ENCODE assay signal across 8 mouse cellular contexts in genomic region chr1:182657760-182658159, GRCm38 (mm10).
DNase-seq lines count a peak whose midpoint lies in the region; ATAC-seq and TF ChIP-seq lines count a peak whose summit lies in the region.

No protein-coding gene starts in this region.

- H3K9me3 ChIP-seq in CH12.LX (replicated peaks; ENCODE audit: low read length) = no peaks in the 10 kb centered on the region

- TF ChIP-seq CTCF in CH12.LX (conservative IDR thresholded peaks at IDR 0.05 in 1 of 2, IDR thresholded peaks at IDR 0.05 in 1 of 2; ENCODE audit: low read depth in 2 of 2, low read length in 2 of 2) = peak; percentile 74

- H3K4me1 ChIP-seq in CH12.LX (ENCODE audit: control insufficient read depth in 1 of 2, insufficient read depth in 2 of 2) = peaks cover 0 to 5% of the 10 kb centered on the region in 2 experiments; a peak in 1 of 4 replicates

- no peak overlapping the region for H3K4me2 ChIP-seq in CH12.LX (ENCODE audit: insufficient read depth, low read depth, poor library complexity, severe bottlenecking)

- no peaks in the 10 kb centered on the region for H3K36me3 ChIP-seq in CH12.LX (replicated peaks in 1 of 2; ENCODE audit: control insufficient read depth in 1 of 2, insufficient read depth in 1 of 2, low read length in 1 of 2)

- dilution Hi-C loops in CH12.LX (cut with MboI; ENCODE audit: extremely low pct_ligation_motif_present, extremely low pct_unique_long_range_greater_than_20kb, low sequenced_read_pairs) = no loop called here

- no peaks in the 10 kb centered on the region for H3K79me2 ChIP-seq in CH12.LX (replicated peaks; ENCODE audit: control insufficient read depth, extremely low read depth, insufficient read depth, poor library complexity, severe bottlenecking)

- no peak for TF ChIP-seq POLR2A in CH12.LX (IDR thresholded peaks at IDR 0.05; ENCODE audit: low read depth, low read length)

- peak; percentile 88 for ATAC-seq in megakaryocyte-erythroid progenitor cell, adult 5-6 weeks (replicated peaks; ENCODE audit: low FRiP score, low TSS enrichment, poor library complexity, severe bottlenecking)

- no peak overlapping the region for H3K4me3 ChIP-seq in CH12.LX (replicated peaks in 1 of 3; ENCODE audit: low read depth in 2 of 3, low read length in 2 of 3, poor library complexity in 1 of 3)

- H3K27me3 ChIP-seq in CH12.LX (replicated peaks) = no peaks in the 10 kb centered on the region

- H3K27ac ChIP-seq in CH12.LX (ENCODE audit: insufficient read depth, low read depth) = no peak overlapping the region

- DNase-seq in heart, adult 18-20 months = peak; percentile 52 to 82
- DNase-seq in heart, postnatal 25 days (ENCODE audit: low spot score) = no peak
- peak; percentile 53 for DNase-seq in CH12.LX (ENCODE audit: extremely low read depth)
- peak; percentile 14 for DNase-seq in cerebellum, adult 9-11 months
- peak; percentile 66 to 78 for DNase-seq in heart, postnatal 14 days
- peak; percentile 32 for DNase-seq in left cerebral cortex, adult 11 months (ENCODE audit: low spot score)
- DNase-seq in thymus, adult 18-20 months = peak; percentile 8 to 40

- TF ChIP-seq RAD21 in CH12.LX (IDR thresholded peaks at IDR 0.05; ENCODE audit: low read depth, low read length) = peak; percentile 60

- intact Hi-C loops in heart, postnatal 25 days (cut with DNase I) = loop anchor here (2.0 to 5.0 kb wide), 2 partner anchors 97 to 300 kb away; no protein-coding TSS in a partner anchor
- intact Hi-C loops in heart, postnatal 14 days (cut with DNase I) = loop anchor here (5.0 kb wide), 3 partner anchors 95 to 305 kb away; no protein-coding TSS in a partner anchor

- H3K9ac ChIP-seq in CH12.LX (ENCODE audit: insufficient read depth, low read depth) = no peak overlapping the region

- TF ChIP-seq EP300 in CH12.LX (IDR thresholded peaks at IDR 0.05; ENCODE audit: low read length) = no peak

- in situ Hi-C loops in CH12.LX (cut with MboI; ENCODE audit: low pct_ligation_motif_present, low pct_unique_long_range_greater_than_20kb, low sequenced_read_pairs) = no loop called here

TF ChIP-seq in CH12.LX, 34 proteins besides CTCF, POLR2A, EP300 and RAD21:
- TF ChIP-seq POLR2AphosphoS2 (IDR thresholded peaks at IDR 0.05; ENCODE audit: low read depth, low read length) = no peak
- peak; percentile 7; the same call in 1 of the 2 replicates for TF ChIP-seq IRF4 (IDR thresholded peaks at IDR 0.05; ENCODE audit: low read depth, low read length)
- TF ChIP-seq SMC3 (IDR thresholded peaks at IDR 0.05; ENCODE audit: low read depth, low read length) = peak; percentile 64
- TF ChIP-seq JUND (conservative IDR thresholded peaks at IDR 0.05; ENCODE audit: low read depth, low read length) = no peak
TF ChIP-seq in CH12.LX: peak in this region for 2.
